Mouse (Mus musculus) kidney, embryonic 14.5 days (tissue): ENCODE data around the gene Zfyve19. TPM values are rescaled to one million over a fixed set of nuclear protein-coding genes. Genes with fewer than 3 reads are reported as not detected.

Source experiments
- ATAC-seq: fragments of 200-750 bp; cut with Nextera tagmentation; 2 replicates; pipeline ENCODE4 v1.8.0; 2017; ENCODE audit warnings: moderate number of reproducible peaks, mild to moderate bottlenecking, moderate TSS enrichment, moderate library complexity; ENCODE audit not compliant: low FRiP score, low TSS enrichment
- H3K27ac ChIP-seq: fragments of 300-500 bp; sonication (generic); 2 replicates; pipeline ENCODE4 v1.5.1; 2014; ENCODE audit warnings: low read depth, mild to moderate bottlenecking, low read length, moderate library complexity, mixed read lengths
- H3K27me3 ChIP-seq: fragments of 300-500 bp; sonication (generic); 2 replicates; pipeline ENCODE4 v1.6.1; 2014; ENCODE audit warnings: mild to moderate bottlenecking, low read length; ENCODE audit not compliant: control insufficient read depth, insufficient read depth
- H3K36me3 ChIP-seq: fragments of 300-500 bp; sonication (generic); 2 replicates; pipeline ENCODE4 v1.6.1; 2014; ENCODE audit warnings: low read length, mixed read lengths; ENCODE audit not compliant: control insufficient read depth, insufficient read depth
- H3K4me1 ChIP-seq: fragments of 300-500 bp; sonication (generic); 2 replicates; pipeline ENCODE4 v1.6.1; 2014; ENCODE audit warnings: low read length, mixed read lengths; ENCODE audit not compliant: control insufficient read depth, insufficient read depth
- H3K4me2 ChIP-seq: fragments of 300-500 bp; sonication (generic); replicated peaks from 2 replicates; pipeline ENCODE4 v1.6.1; 2014; ENCODE audit warnings: low read depth, mild to moderate bottlenecking, low read length
- H3K4me3 ChIP-seq: fragments of 300-500 bp; sonication (generic); 2 replicates; pipeline ENCODE4 v1.5.1; 2014; ENCODE audit warnings: mild to moderate bottlenecking, low read length
- H3K9ac ChIP-seq: fragments of 300-500 bp; sonication (generic); 2 replicates; pipeline ENCODE4 v1.6.1; 2014; ENCODE audit warnings: low read depth, mild to moderate bottlenecking, low read length, moderate library complexity
- H3K9me3 ChIP-seq: fragments of 300-500 bp; sonication (generic); 2 replicates; pipeline ENCODE4 v1.6.1; 2016; ENCODE audit warnings: low read length; ENCODE audit not compliant: control insufficient read depth
- WGBS: fragments of 180-500 bp; shearing (Covaris S2); extraction: QIAGEN DNeasy Blood & Tissue Kit; methylation state at CpG from one replicate; pipeline ENCODE4 v1.1.7; 2014; 5-methylcytosine and 5-hydroxymethylcytosine counted together
- polyA plus RNA-seq: library from polyadenylated mRNA; unstranded; fragments of >200 nt; fragmentation: Nextera tagmentation; extraction: Ambion mirVana; gene quantifications from 2 replicates; pipeline ENCODE4 v1.2.1, GENCODE M21; 2014

Gene Zfyve19
- polyA plus RNA-seq, result 47.9 and 49.1 TPM in 2 replicates

- H3K36me3 ChIP-seq, result peaks cover 26% of the 10 kb centered on the region
- peak within 1 kb of the TSS; percentile 59 for H3K4me3 ChIP-seq
- H3K27ac ChIP-seq, result peak within 1 kb of the TSS; percentile 90
- H3K9ac ChIP-seq, result peak within 1 kb of the TSS; percentile 70
- H3K9me3 ChIP-seq, result no peaks in the 10 kb centered on the region
- no peaks in the 10 kb centered on the region for H3K27me3 ChIP-seq
- peak within 1 kb of the TSS; percentile 65 for H3K4me2 ChIP-seq
- peaks cover 6% of the 10 kb centered on the region; the same call in 1 of the 2 replicates for H3K4me1 ChIP-seq
- under 1% methylated on average over 51 of the region's 51 CpGs for WGBS
- ATAC-seq, result peak; percentile 96
Observed at GRCm38 (mm10) chr2:119208344-119209175, at the start of gene Zfyve19, which contains the start of gene Dnajc17. TSS of gene Zfyve19 (plus strand) at chr2:119208617. TSS of gene Dnajc17 (minus strand) at chr2:119208795.

GRCm38 (mm10) chr2:119161247-119161646 is 47.2 kb upstream of the Zfyve19 start:
- Histone ChIP-seq H3K9me3 (0 out of 2 replicates have a peak, but pooled peaks cover 2% of the 10 kb centered on the region), H3K4me3 (no peak overlapping the region), H3K4me1 (no peaks in the 10 kb centered on the region), H3K4me2 (no peak overlapping the region), H3K9ac (no peak overlapping the region), H3K27me3 (no peaks in the 10 kb centered on the region), H3K27ac (no peak overlapping the region), H3K36me3 (no peaks in the 10 kb centered on the region)
- no peak for ATAC-seq
- WGBS, result 36% methylated on average over 2 of the region's 2 CpGs

- Histone ChIP-seq H3K9me3 (0 out of 2 replicates have a peak, but pooled peaks cover 2% of the 10 kb centered on the region), H3K9ac (no peak overlapping the region), H3K27ac (no peak overlapping the region), H3K27me3 (peaks cover 3% of the 10 kb centered on the region; the same call in 1 of the 2 replicates), H3K4me2 (no peak overlapping the region), H3K4me1 (peaks cover 11% of the 10 kb centered on the region), H3K4me3 (no peak overlapping the region), H3K36me3 (no peaks in the 10 kb centered on the region)
- 58% methylated on average over 3 of the region's 3 CpGs for WGBS
- no peak for ATAC-seq
Observed at GRCm38 (mm10) chr2:119163135-119163534, 45.3 kb upstream of the Zfyve19 start.

- Histone ChIP-seq H3K27ac (no peak overlapping the region), H3K4me2 (no peak overlapping the region), H3K36me3 (no peaks in the 10 kb centered on the region), H3K27me3 (peaks cover 3% of the 10 kb centered on the region; the same call in 1 of the 2 replicates), H3K9me3 (0 out of 2 replicates have a peak, but pooled peaks cover 2% of the 10 kb centered on the region), H3K4me3 (no peak overlapping the region), H3K9ac (no peak overlapping the region), H3K4me1 (peaks cover 11% of the 10 kb centered on the region)
- no peak for ATAC-seq
- 94% methylated on average over 4 of the region's 4 CpGs for WGBS
Observed at GRCm38 (mm10) chr2:119163999-119164398, 44.4 kb upstream of the Zfyve19 start.

- no peak overlapping the region for H3K4me3 ChIP-seq
- H3K9ac ChIP-seq, result no peak overlapping the region
- H3K4me2 ChIP-seq, result no peak overlapping the region
- ATAC-seq, result no peak
- H3K36me3 ChIP-seq, result no peaks in the 10 kb centered on the region
- peaks cover 11% of the 10 kb centered on the region for H3K4me1 ChIP-seq
- no peak overlapping the region for H3K27ac ChIP-seq
- H3K9me3 ChIP-seq, result 0 out of 2 replicates have a peak, but pooled peaks cover 2% of the 10 kb centered on the region
- peaks cover 3% of the 10 kb centered on the region; the same call in 1 of the 2 replicates for H3K27me3 ChIP-seq
Observed at GRCm38 (mm10) chr2:119165401-119165800, 43.0 kb upstream of the Zfyve19 start.

GRCm38 (mm10) chr2:119166901-119167865 is 41.2 kb upstream of the Zfyve19 start, which contains the start of gene Gchfr:
TSS of gene Gchfr (plus strand) at chr2:119167773.
- peak; percentile 87 for ATAC-seq
- Histone ChIP-seq H3K9ac (peak within 1 kb of the TSS; percentile 55), H3K4me3 (peak within 1 kb of the TSS; percentile 53), H3K27ac (no peak within 1 kb of the TSS), H3K4me1 (peaks cover 14% of the 10 kb centered on the region), H3K36me3 (no peaks in the 10 kb centered on the region), H3K9me3 (0 out of 2 replicates have a peak, but pooled peaks cover 2% of the 10 kb centered on the region), H3K4me2 (peak within 1 kb of the TSS; percentile 98), H3K27me3 (peaks cover 3% of the 10 kb centered on the region; the same call in 1 of the 2 replicates)
- WGBS, result under 1% methylated on average over 60 of the region's 60 CpGs

- Histone ChIP-seq H3K27me3 (peaks cover 3% of the 10 kb centered on the region; the same call in 1 of the 2 replicates), H3K9ac (peak overlapping the region; percentile 55), H3K4me3 (peak overlapping the region; percentile 53), H3K27ac (no peak overlapping the region), H3K4me1 (peaks cover 21% of the 10 kb centered on the region), H3K4me2 (peak overlapping the region; percentile 98), H3K9me3 (0 out of 2 replicates have a peak, but pooled peaks cover 2% of the 10 kb centered on the region), H3K36me3 (no peaks in the 10 kb centered on the region)
- peak; percentile 13 for ATAC-seq
- 3% methylated on average over 26 of the region's 26 CpGs for WGBS
Observed at GRCm38 (mm10) chr2:119167866-119168256, 40.6 kb upstream of the Zfyve19 start.

- peaks cover 3% of the 10 kb centered on the region; the same call in 1 of the 2 replicates for H3K27me3 ChIP-seq
- no peak overlapping the region for H3K4me2 ChIP-seq
- H3K27ac ChIP-seq, result no peak overlapping the region
- no peak overlapping the region for H3K9ac ChIP-seq
- 86% methylated on average over 2 of the region's 2 CpGs for WGBS
- ATAC-seq, result no peak
- peaks cover 42% of the 10 kb centered on the region for H3K4me1 ChIP-seq
- H3K9me3 ChIP-seq, result 0 out of 2 replicates have a peak, but pooled peaks cover 2% of the 10 kb centered on the region
- no peak overlapping the region for H3K4me3 ChIP-seq
- no peaks in the 10 kb centered on the region for H3K36me3 ChIP-seq
Observed at GRCm38 (mm10) chr2:119170282-119170681, 38.1 kb upstream of the Zfyve19 start.
